Mouse (Mus musculus): ENCODE measurements around the gene Zfp683. TPM values are rescaled to one million over a fixed set of nuclear protein-coding genes. Genes with fewer than 3 reads are reported as not detected.

The Zfp683 gene
- not detected in 2 replicates for polyA plus RNA-seq (2014; fragmentation: Nextera tagmentation; extraction: Ambion mirVana)

DNA sequence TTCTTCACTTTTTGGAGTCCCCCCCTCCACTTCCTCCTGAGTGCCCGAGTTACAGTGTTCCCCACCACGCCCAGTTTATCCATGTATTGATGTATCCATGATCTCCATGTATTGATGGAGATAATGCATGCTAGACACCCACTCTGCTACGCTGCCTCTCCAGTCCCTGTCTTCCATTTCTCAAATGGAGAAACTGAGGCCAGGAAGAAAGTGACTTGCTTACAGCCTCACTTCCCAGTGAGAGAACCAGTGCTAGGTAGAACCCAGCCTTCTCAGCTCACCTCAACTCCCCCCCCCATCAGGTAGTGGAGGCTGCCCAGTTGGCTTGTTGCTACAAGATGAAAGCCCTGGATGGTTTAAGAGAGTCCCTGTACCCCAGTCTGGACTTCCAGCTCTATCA, at the start of gene Zfp683:
Gene Zfp683 (plus strand): TSS at position 301 of the 400 bp plus-strand sequence.
- H3K9ac ChIP-seq (replicated peaks; ENCODE audit: low read depth, low read length): no peak within 1 kb of the TSS
- 77% methylated on average over 3 of the region's 3 CpGs for WGBS
- H3K27ac ChIP-seq (ENCODE audit: low read length): no peak within 1 kb of the TSS
- no peaks in the 10 kb centered on the region for H3K27me3 ChIP-seq (ENCODE audit: control insufficient read depth, insufficient read depth, low read length)
- H3K4me1 ChIP-seq (ENCODE audit: control insufficient read depth, insufficient read depth, low read length): peaks cover 5% of the 10 kb centered on the region
- H3K4me3 ChIP-seq (ENCODE audit: low read depth, low read length): no peak within 1 kb of the TSS
- no peaks in the 10 kb centered on the region for H3K36me3 ChIP-seq (ENCODE audit: control insufficient read depth, insufficient read depth, low read length)
- H3K4me2 ChIP-seq (replicated peaks; ENCODE audit: low read depth, low read length): no peak within 1 kb of the TSS
- ATAC-seq (ENCODE audit: insufficient number of reproducible peaks, insufficient read depth, low FRiP score, low read depth): no peak
- no peaks in the 10 kb centered on the region for H3K9me3 ChIP-seq (ENCODE audit: control insufficient read depth, low read depth, low read length)

DNA sequence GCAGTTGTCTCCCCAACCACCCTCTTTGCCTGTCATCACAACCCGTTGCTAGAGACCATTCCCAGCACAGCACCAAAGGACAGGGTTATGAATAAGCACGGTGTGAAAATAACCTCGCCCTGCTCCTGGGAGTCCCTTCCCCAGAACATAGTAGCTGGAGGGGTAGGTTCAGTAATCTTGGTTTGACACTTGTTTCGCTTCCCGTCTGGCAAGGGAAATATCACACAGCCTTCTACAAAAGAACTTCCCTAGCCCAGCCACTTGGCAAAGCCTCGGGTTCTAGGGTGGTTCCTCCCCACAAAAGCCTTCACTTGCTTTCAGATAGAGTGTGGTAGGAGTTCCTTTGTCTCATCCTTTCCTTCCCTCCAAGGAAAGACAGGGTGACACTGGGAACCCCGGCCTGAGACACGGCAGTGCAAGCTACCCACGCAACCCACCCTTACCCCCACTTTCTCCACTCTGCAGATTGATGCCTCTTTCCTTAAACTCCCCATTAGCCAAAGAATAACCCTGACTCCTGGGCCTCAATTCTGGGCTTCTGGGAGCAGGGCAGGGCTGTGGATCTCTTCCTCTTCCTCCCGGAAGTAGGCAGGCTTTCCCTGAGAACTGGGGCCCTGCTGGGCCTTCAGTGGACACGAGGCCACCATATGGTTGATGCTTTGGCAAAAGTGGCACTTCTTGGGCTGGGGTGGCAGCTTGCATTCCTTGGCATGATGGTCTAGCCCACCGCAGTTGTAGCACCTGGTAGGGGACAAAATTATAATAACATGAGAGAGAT, 47.9 kb upstream of the Zfp683 start:
- Histone ChIP-seq H3K36me3 (ENCODE audit: control insufficient read depth, insufficient read depth, low read length) (no peaks in the 10 kb centered on the region), H3K9me3 (ENCODE audit: control insufficient read depth, low read depth, low read length) (no peaks in the 10 kb centered on the region), H3K4me1 (ENCODE audit: control insufficient read depth, insufficient read depth, low read length) (no peaks in the 10 kb centered on the region), H3K4me3 (ENCODE audit: low read depth, low read length) (no peak overlapping the region), H3K27me3 (ENCODE audit: control insufficient read depth, insufficient read depth, low read length) (no peaks in the 10 kb centered on the region), H3K9ac (replicated peaks; ENCODE audit: low read depth, low read length) (no peak overlapping the region), H3K4me2 (replicated peaks; ENCODE audit: low read depth, low read length) (no peak overlapping the region), H3K27ac (ENCODE audit: low read length) (no peak overlapping the region)
- WGBS: 83% methylated on average over 12 of the region's 12 CpGs
- no peak for ATAC-seq (ENCODE audit: insufficient number of reproducible peaks, insufficient read depth, low FRiP score, low read depth)

DNA sequence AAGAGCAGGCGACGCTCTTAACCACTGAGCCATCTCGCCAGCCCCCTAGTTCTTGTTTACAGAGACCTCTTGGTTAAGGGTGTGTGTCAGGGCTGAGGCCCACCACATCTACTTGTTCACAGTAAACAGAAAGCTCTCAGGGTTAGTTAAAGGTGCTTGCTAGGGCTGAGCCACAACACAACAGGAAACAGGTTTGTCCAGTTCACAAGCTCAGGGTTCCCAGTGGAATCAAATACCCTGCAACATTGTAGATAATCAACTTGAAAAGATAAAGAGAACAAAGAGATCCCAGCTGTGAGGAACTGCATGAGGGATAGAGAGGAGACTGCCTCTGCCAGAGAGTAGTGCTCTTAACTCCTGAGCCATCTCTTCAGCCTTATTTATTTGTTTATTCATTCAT, 46.8 kb upstream of the Zfp683 start:
- H3K9ac ChIP-seq (replicated peaks; ENCODE audit: low read depth, low read length): no peak overlapping the region
- 64% methylated on average over 3 of the region's 3 CpGs for WGBS
- no peak overlapping the region for H3K4me2 ChIP-seq (replicated peaks; ENCODE audit: low read depth, low read length)
- no peaks in the 10 kb centered on the region for H3K9me3 ChIP-seq (ENCODE audit: control insufficient read depth, low read depth, low read length)
- ATAC-seq (ENCODE audit: insufficient number of reproducible peaks, insufficient read depth, low FRiP score, low read depth): no peak
- no peak overlapping the region for H3K27ac ChIP-seq (ENCODE audit: low read length)
- no peaks in the 10 kb centered on the region for H3K36me3 ChIP-seq (ENCODE audit: control insufficient read depth, insufficient read depth, low read length)
- H3K4me3 ChIP-seq (ENCODE audit: low read depth, low read length): no peak overlapping the region
- no peaks in the 10 kb centered on the region for H3K27me3 ChIP-seq (ENCODE audit: control insufficient read depth, insufficient read depth, low read length)
- H3K4me1 ChIP-seq (ENCODE audit: control insufficient read depth, insufficient read depth, low read length): peaks cover 7% of the 10 kb centered on the region; the same call in 1 of the 2 replicates

DNA sequence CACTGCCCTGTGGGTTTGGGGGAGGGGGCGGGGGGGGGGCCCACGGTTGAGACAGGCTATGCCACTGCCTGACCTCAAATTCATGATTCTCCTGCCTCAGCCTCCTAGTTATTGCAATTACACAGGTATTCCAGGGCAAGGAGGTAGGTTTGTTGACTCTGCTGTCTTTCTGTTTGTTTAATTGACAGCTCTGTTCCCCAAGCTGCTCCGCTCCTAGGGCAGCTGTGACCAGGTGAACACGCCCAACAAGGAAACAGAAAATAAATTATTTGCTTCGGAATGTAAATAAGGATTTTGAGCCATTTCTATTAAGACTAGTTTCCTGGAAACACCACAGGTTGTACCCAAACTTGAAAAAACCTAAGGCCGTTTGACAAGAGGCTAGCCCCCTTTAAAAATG, 43.9 kb upstream of the Zfp683 start:
- WGBS: 57% methylated on average over 6 of the region's 6 CpGs
- ATAC-seq (ENCODE audit: insufficient number of reproducible peaks, insufficient read depth, low FRiP score, low read depth): no peak
- H3K27ac ChIP-seq (ENCODE audit: low read length): 0 out of 2 replicates have a peak overlapping the region, but pooled peaks have one; percentile 11

DNA sequence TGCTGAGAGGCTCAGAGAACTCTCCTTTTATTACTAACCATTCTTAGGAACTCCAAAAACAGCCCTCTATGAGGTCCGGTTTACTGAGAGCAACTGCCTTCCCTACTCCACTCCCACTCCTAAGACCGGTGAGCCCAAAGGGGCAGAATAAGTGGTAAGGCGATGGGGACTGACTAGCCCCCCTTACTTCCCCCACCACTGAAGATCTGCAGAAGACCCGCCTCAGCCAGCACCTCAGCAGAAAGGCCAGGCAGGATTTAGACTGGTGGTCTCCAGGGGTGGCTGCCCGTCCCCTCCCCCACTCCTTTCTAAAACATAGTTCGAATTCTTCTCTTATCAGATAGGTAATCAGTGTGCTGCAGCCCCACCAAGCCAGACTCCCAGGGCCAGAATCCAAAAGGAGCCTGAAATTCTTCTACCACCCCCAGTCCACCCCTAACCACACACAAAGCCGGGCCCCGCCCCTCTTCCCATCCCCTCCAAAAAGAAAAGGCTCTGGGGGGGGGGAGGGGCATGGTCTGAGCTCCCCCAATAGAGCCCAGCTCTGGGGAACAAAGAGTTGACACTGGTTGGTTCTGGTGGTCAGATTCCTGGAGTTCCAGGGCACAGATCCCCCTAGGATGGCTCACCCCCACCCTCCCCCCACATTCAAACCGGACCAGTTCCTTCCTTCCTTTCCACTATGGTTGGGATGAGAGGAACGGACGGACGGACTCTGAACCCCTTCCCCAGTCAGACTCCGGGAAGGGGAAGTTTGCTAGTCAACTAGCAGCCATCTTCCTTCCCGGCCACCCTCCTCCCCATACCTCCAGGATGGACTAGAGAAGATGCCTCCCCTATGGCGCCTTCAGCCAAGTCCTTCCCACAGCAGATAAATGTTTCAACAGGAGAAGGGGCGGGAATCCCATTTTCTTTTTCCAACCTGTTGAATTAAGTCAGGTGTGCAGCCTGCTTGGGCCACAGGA, 41.9 kb upstream of the Zfp683 start:
- Histone ChIP-seq H3K27ac (ENCODE audit: low read length) (no peak overlapping the region), H3K4me3 (ENCODE audit: low read depth, low read length) (no peak overlapping the region), H3K27me3 (ENCODE audit: control insufficient read depth, insufficient read depth, low read length) (no peaks in the 10 kb centered on the region), H3K9ac (replicated peaks; ENCODE audit: low read depth, low read length) (no peak overlapping the region), H3K4me2 (replicated peaks; ENCODE audit: low read depth, low read length) (0 out of 2 replicates have a peak overlapping the region, but pooled peaks have one; percentile 2), H3K9me3 (ENCODE audit: control insufficient read depth, low read depth, low read length) (no peaks in the 10 kb centered on the region), H3K36me3 (ENCODE audit: control insufficient read depth, insufficient read depth, low read length) (no peaks in the 10 kb centered on the region), H3K4me1 (ENCODE audit: control insufficient read depth, insufficient read depth, low read length) (peaks cover 8% of the 10 kb centered on the region; the same call in 1 of the 2 replicates)
- ATAC-seq (ENCODE audit: insufficient number of reproducible peaks, insufficient read depth, low FRiP score, low read depth): no peak
- WGBS: 10% methylated on average over 16 of the region's 16 CpGs

More for the DNA sequence above, 43.9 kb upstream of the Zfp683 start:
- H3K4me1 ChIP-seq (ENCODE audit: control insufficient read depth, insufficient read depth, low read length): peaks cover 7% of the 10 kb centered on the region; the same call in 1 of the 2 replicates
- H3K4me2 ChIP-seq (replicated peaks; ENCODE audit: low read depth, low read length): no peak overlapping the region
- no peaks in the 10 kb centered on the region for H3K36me3 ChIP-seq (ENCODE audit: control insufficient read depth, insufficient read depth, low read length)
- no peaks in the 10 kb centered on the region for H3K27me3 ChIP-seq (ENCODE audit: control insufficient read depth, insufficient read depth, low read length)
- no peak overlapping the region for H3K4me3 ChIP-seq (ENCODE audit: low read depth, low read length)
- H3K9me3 ChIP-seq (ENCODE audit: control insufficient read depth, low read depth, low read length): no peaks in the 10 kb centered on the region
- H3K9ac ChIP-seq (replicated peaks; ENCODE audit: low read depth, low read length): no peak overlapping the region

DNA sequence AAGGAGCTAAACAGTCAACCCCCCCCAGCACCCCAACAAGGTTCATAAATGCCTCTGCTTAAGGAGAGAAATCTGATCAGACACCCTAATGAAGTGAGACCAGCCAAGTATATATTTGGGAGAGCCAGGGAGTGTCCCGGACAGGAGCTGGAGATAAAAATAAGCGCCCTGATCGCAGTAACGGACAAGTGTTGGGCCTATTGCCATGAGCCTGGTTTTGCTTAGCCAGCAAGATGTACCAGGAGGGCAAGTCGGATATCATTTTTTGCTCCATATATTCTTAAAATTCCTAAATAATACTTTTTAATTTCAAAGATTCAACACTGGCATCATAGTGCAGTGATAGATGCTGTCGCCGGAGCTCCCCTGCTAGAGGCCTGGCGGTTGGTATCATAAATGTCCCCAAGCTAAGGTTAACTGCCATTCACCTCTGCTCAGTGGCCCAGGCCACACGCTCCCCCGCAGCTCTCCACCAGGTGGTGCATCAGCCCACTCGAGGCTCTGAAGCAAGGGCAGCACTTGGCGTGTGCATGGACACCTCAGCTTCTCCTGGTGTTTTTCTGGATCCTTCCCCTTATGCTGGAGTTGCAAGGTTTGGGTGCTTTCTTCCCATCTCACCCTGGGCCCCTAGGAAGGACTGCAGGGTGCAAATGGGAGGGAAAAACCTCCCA, 40.6 kb upstream of the Zfp683 start:
- H3K27ac ChIP-seq (ENCODE audit: low read length): no peak overlapping the region
- H3K4me3 ChIP-seq (ENCODE audit: low read depth, low read length): no peak overlapping the region
- H3K36me3 ChIP-seq (ENCODE audit: control insufficient read depth, insufficient read depth, low read length): no peaks in the 10 kb centered on the region
- H3K9me3 ChIP-seq (ENCODE audit: control insufficient read depth, low read depth, low read length): no peaks in the 10 kb centered on the region
- 0 out of 2 replicates have a peak, but pooled peaks cover 3% of the 10 kb centered on the region for H3K27me3 ChIP-seq (ENCODE audit: control insufficient read depth, insufficient read depth, low read length)
- H3K9ac ChIP-seq (replicated peaks; ENCODE audit: low read depth, low read length): no peak overlapping the region
- H3K4me2 ChIP-seq (replicated peaks; ENCODE audit: low read depth, low read length): no peak overlapping the region
- 46% methylated on average over 12 of the region's 12 CpGs for WGBS
- ATAC-seq (ENCODE audit: insufficient number of reproducible peaks, insufficient read depth, low FRiP score, low read depth): no peak
- peaks cover 15% of the 10 kb centered on the region; the same call in 1 of the 2 replicates for H3K4me1 ChIP-seq (ENCODE audit: control insufficient read depth, insufficient read depth, low read length)

DNA sequence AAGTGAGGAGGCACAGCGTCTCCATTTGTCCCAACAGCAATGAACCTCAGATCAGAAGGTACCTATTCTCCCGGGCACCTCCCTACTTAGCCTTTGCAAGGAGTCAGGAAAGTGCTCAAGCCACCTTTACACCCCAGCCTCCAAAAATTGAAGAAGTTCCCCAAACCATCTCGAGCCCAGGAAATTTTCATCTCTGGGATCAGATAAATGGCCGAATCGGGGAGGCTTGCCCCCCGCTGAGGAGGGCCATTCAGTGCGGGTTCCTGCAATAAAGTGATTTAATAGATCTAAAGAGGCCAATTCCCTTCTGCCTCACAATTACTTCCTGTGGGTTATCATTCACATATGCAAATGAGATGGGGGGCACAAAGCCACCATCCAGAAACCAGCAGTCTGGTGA, 37.4 kb upstream of the Zfp683 start:
- no peak for ATAC-seq (ENCODE audit: insufficient number of reproducible peaks, insufficient read depth, low FRiP score, low read depth)
- 13% methylated on average over 7 of the region's 7 CpGs for WGBS
- Histone ChIP-seq H3K9me3 (ENCODE audit: control insufficient read depth, low read depth, low read length) (no peaks in the 10 kb centered on the region), H3K27me3 (ENCODE audit: control insufficient read depth, insufficient read depth, low read length) (peaks cover 9% of the 10 kb centered on the region; the same call in 1 of the 2 replicates), H3K27ac (ENCODE audit: low read length) (no peak overlapping the region), H3K9ac (replicated peaks; ENCODE audit: low read depth, low read length) (no peak overlapping the region), H3K4me3 (ENCODE audit: low read depth, low read length) (no peak overlapping the region), H3K4me1 (ENCODE audit: control insufficient read depth, insufficient read depth, low read length) (peaks cover 21% of the 10 kb centered on the region; the same call in 1 of the 2 replicates), H3K4me2 (replicated peaks; ENCODE audit: low read depth, low read length) (no peak overlapping the region), H3K36me3 (ENCODE audit: control insufficient read depth, insufficient read depth, low read length) (no peaks in the 10 kb centered on the region)

DNA sequence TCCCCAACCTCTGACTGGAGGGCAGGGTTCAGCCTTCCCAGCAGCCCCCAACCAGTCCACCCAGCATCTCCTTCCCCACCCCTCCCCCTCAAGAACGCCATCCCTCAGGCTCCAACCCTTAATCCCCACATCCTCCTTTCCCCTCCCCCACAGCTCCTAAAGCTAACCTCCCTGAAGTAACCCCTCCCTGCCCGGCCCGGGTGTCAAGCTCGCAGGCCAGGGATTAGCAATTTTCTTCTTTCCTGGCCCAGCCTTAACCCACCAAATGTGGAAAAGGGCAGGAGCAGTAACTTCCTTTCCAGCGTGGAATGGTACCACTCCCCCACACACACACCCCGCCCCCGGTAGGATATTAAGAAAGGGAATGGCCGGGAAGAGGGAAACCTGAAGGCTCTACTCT, 36.9 kb upstream of the Zfp683 start:
- peaks cover 9% of the 10 kb centered on the region; the same call in 1 of the 2 replicates for H3K27me3 ChIP-seq (ENCODE audit: control insufficient read depth, insufficient read depth, low read length)
- H3K4me1 ChIP-seq (ENCODE audit: control insufficient read depth, insufficient read depth, low read length): peaks cover 15% of the 10 kb centered on the region; the same call in 1 of the 2 replicates
- no peak overlapping the region for H3K4me2 ChIP-seq (replicated peaks; ENCODE audit: low read depth, low read length)
- no peaks in the 10 kb centered on the region for H3K36me3 ChIP-seq (ENCODE audit: control insufficient read depth, insufficient read depth, low read length)
- no peak overlapping the region for H3K27ac ChIP-seq (ENCODE audit: low read length)
- no peak for ATAC-seq (ENCODE audit: insufficient number of reproducible peaks, insufficient read depth, low FRiP score, low read depth)
- no peaks in the 10 kb centered on the region for H3K9me3 ChIP-seq (ENCODE audit: control insufficient read depth, low read depth, low read length)
- H3K9ac ChIP-seq (replicated peaks; ENCODE audit: low read depth, low read length): no peak overlapping the region
- H3K4me3 ChIP-seq (ENCODE audit: low read depth, low read length): no peak overlapping the region
- WGBS: 6% methylated on average over 8 of the region's 8 CpGs

All from stomach, embryonic 14.5 days (tissue).